Mouse (Mus musculus) heart, embryonic 15.5 days (tissue): Measurements from ENCODE around the gene Rpl36. TPM values are rescaled to one million over a fixed set of nuclear protein-coding genes. Genes with fewer than 3 reads are reported as not detected.
"Not testable (repeated sequence)": the region's sequence is repeated elsewhere in the genome, so short reads cannot be mapped to it uniquely, and the experiment has no call there.

Experiments
- ATAC-seq: fragments of 200-750 bp; cut with Nextera tagmentation; replicated peaks from 2 replicates; pipeline ENCODE4 v1.8.0; 2017; ENCODE audit warnings: low read depth, moderate TSS enrichment; ENCODE audit not compliant: insufficient number of reproducible peaks, insufficient read depth, low FRiP score
- H3K27ac ChIP-seq: fragments of 300-500 bp; sonication (generic); 2 replicates; pipeline ENCODE4 v1.5.1; 2015; ENCODE audit warnings: mild to moderate bottlenecking, inconsistent platforms
- H3K27me3 ChIP-seq: fragments of 300-500 bp; sonication (generic); 2 replicates; pipeline ENCODE4 v1.6.1; 2015; ENCODE audit warnings: inconsistent platforms
- H3K36me3 ChIP-seq: fragments of 300-500 bp; sonication (generic); 2 replicates; pipeline ENCODE4 v1.6.1; 2015; ENCODE audit warnings: mild to moderate bottlenecking, inconsistent platforms
- H3K4me1 ChIP-seq: fragments of 300-500 bp; sonication (generic); replicated peaks from 2 replicates; pipeline ENCODE4 v1.6.1; 2015; ENCODE audit warnings: inconsistent platforms
- H3K4me2 ChIP-seq: fragments of 300-500 bp; sonication (generic); 2 replicates; pipeline ENCODE4 v1.6.1; 2015; ENCODE audit warnings: inconsistent platforms, mild to moderate bottlenecking, moderate library complexity
- H3K4me3 ChIP-seq: fragments of 300-500 bp; sonication (generic); 2 replicates; pipeline ENCODE4 v1.5.1; 2015; ENCODE audit warnings: mild to moderate bottlenecking, inconsistent platforms
- H3K9ac ChIP-seq: fragments of 300-500 bp; sonication (generic); 2 replicates; pipeline ENCODE4 v1.6.1; 2015; ENCODE audit warnings: mild to moderate bottlenecking, inconsistent platforms
- H3K9me3 ChIP-seq: fragments of 300-500 bp; sonication (generic); replicated peaks from 2 replicates; pipeline ENCODE4 v1.6.1; 2016; ENCODE audit warnings: inconsistent platforms
- WGBS: fragments of 180-500 bp; shearing (Covaris S2); methylation state at CpG from one replicate; pipeline ENCODE4 v1.1.7; 2015; ENCODE audit warnings: mixed read lengths; 5-methylcytosine and 5-hydroxymethylcytosine counted together
- polyA plus RNA-seq: library from polyadenylated mRNA; unstranded; fragments of >200 nt; fragmentation: Nextera tagmentation; extraction: Ambion mirVana; gene quantifications from 2 replicates; pipeline ENCODE4 v1.2.1, GENCODE M21; 2015

The Rpl36 gene
- polyA plus RNA-seq, 1 experiment from 2014 or later, result 1,311 TPM

DNA sequence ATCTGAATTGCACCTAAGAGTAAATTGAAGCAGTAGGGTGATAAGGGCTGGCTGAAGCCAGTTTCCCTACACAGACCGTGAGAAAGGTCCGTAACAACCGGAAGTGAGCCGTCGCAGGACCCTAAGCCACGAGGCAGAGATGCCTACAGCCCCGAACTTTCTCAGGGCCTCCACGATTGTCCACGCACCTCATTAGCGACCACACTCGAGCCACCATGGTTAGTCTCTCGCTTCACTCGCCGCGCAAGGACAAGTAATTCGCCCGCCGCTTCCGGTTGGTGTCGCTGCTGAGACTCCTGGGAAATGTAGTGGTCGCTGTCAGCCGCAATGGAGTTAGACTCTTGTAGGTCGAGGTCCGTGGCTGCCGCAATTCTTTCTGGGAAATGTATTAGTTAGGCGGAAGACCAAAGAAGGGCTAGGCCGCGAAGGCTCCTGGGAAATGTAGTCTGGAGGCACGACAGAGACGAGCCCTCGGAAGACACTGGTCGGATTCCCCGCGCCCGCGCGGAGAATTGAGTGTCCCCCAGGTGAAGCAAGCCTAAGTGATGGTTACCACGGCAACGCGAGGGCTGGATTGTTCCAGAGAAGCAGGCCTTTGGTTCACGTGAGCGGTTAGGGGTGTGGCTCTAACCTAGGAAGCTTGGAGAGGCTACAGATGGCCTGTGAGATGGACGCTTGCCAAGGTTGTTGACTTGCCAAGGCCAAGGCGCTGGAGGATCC, 3.6 kb upstream of the Rpl36 start, which contains the start of gene 2410015M20Rik:
TSS of gene 2410015M20Rik (minus strand) at position 320 of the 720 bp plus-strand sequence.
- no peaks in the 10 kb centered on the region for H3K9me3 ChIP-seq
- H3K9ac ChIP-seq, result peak within 1 kb of the TSS; percentile 73
- WGBS, result under 1% methylated on average over 44 of the region's 44 CpGs
- H3K4me3 ChIP-seq, result peak within 1 kb of the TSS; percentile 71
- peaks cover 35% of the 10 kb centered on the region for H3K36me3 ChIP-seq
- peak; percentile 84 for ATAC-seq
- H3K4me1 ChIP-seq, result peaks cover 33% of the 10 kb centered on the region
- H3K4me2 ChIP-seq, result peak within 1 kb of the TSS; percentile 78
- H3K27me3 ChIP-seq, result no peaks in the 10 kb centered on the region
- peak within 1 kb of the TSS; percentile 80 for H3K27ac ChIP-seq

GRCm38 (mm10) chr17:56611323-56611722, 1.9 kb upstream of the Rpl36 start:
- no peaks in the 10 kb centered on the region for H3K9me3 ChIP-seq
- peaks cover 42% of the 10 kb centered on the region for H3K4me1 ChIP-seq
- no peak overlapping the region for H3K9ac ChIP-seq
- no peaks in the 10 kb centered on the region for H3K27me3 ChIP-seq
- H3K4me2 ChIP-seq, result no peak overlapping the region
- no peak for ATAC-seq
- H3K4me3 ChIP-seq, result no peak overlapping the region
- no peak overlapping the region for H3K27ac ChIP-seq
- peaks cover 34% of the 10 kb centered on the region for H3K36me3 ChIP-seq
- WGBS, result 61% methylated on average over 2 of the region's 2 CpGs

DNA sequence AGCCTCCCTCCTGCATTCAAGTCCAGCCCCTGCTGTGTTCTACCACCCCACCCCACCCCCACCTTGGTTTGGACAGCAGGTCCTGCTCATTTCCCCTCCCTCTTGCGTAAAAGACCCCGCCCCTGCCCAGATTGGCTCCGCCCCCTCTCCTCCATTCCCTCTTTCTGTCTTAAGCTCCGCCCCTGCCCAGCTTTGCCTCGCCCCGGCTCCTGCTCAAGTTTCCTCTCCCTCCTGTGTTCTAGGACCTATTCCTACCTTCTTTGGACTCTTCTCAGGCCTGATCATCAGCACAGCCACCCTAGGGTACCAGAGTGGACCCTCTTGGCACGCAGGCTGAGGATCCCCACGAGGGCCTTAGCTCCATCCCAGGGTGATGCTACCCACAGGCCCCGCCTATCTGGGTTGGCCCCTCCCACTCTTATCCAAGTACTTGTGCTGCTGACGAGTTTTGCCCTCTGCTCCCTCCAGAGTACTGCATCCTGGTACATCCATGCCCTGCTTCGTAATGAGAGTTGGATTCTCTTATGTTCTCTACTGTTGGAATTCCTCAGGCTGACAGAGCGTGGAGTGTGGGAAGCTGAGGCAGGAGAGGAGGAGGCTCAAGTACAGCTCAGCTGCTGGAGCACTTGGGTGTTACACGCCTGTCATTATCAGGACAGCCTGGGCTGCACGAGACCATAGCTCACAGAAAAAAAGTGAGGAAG, 1.2 kb upstream of the Rpl36 start:
- no peak for ATAC-seq
- WGBS, result 19% methylated on average over 14 of the region's 14 CpGs
- 0 out of 2 replicates have a peak overlapping the region, but pooled peaks have one; percentile 7 for H3K4me2 ChIP-seq
- H3K27ac ChIP-seq, result no peak overlapping the region
- no peaks in the 10 kb centered on the region for H3K27me3 ChIP-seq
- no peak overlapping the region for H3K9ac ChIP-seq
- H3K9me3 ChIP-seq, result no peaks in the 10 kb centered on the region
- H3K4me3 ChIP-seq, result no peak overlapping the region
- H3K4me1 ChIP-seq, result peaks cover 42% of the 10 kb centered on the region
- H3K36me3 ChIP-seq, result peaks cover 32% of the 10 kb centered on the region

DNA sequence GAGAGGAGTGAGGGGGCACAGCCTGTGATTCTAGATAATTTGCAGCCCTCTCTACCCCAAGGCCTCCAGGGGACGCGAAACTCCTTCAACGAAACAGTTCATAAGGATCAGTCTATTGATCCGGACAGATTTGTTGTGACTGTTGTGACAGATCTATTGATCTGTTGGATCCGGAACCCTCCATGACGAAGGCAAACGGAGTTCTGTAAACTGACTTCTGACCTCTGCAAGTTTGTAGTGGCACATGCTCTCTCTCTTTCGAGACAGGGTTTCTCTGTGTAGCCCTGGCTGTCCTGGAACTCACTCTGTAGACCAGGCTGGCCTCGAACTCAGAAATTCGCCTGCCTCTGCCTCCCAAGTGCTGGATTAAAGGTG, 664 bp upstream of the Rpl36 start:
- not testable (repeated sequence) for H3K27me3 ChIP-seq, H3K4me3 ChIP-seq, H3K9me3 ChIP-seq, ATAC-seq, H3K27ac ChIP-seq, H3K9ac ChIP-seq, H3K4me2 ChIP-seq
- 77% methylated on average over 10 of the region's 10 CpGs for WGBS
- H3K36me3 ChIP-seq, result peaks cover 33% of the 10 kb centered on the region
- H3K4me1 ChIP-seq, result peaks cover 42% of the 10 kb centered on the region

GRCm38 (mm10) chr17:56613893-56614292, 677 bp downstream of the Rpl36 start:
- peaks cover 43% of the 10 kb centered on the region for H3K36me3 ChIP-seq
- WGBS, result under 1% methylated on average over 26 of the region's 26 CpGs
- not testable (repeated sequence) for ATAC-seq, H3K27me3 ChIP-seq, H3K9me3 ChIP-seq
- peaks cover 32% of the 10 kb centered on the region for H3K4me1 ChIP-seq
- H3K27ac ChIP-seq, result peak overlapping the region; percentile 89
- H3K4me2 ChIP-seq, result peak overlapping the region; percentile 89
- peak overlapping the region; percentile 79 for H3K4me3 ChIP-seq
- peak overlapping the region; percentile 72 for H3K9ac ChIP-seq

DNA sequence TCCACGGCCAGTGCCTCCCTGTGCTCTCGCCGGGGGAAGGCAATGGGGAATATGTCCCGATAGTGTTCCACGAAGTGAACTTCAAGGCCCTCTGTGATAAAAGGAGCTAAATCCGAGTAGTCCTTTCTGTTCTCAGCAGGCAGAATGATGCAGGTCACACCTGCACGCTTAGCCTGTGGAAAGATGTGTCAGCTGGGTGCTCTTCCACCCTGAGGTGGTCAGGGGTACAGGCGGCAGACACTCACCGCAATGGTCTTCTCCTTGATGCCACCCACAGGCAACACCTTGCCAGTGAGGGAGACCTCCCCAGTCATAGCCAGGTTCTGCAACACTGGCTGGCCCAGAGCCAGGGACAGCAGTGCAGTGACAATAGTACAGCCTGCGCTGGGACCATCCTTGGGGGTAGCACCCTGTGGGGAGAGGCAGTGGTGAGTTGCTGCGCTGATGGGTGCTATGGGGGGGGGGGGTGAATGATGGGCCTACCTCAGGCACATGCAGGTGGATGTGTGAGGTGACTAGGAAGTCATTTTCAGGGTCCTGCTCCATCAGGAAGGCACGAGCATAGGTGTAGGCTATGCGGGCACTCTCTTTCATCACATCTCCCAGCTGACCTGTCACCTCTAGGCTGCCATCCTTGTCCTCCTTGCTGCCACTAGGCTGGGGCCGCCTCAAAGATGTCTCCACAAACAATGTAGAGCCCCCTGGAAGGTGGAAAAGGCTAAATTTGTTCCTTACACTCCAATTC, 1.3 kb downstream of the Rpl36 start:
- WGBS, result 26% methylated on average over 14 of the region's 14 CpGs
- Histone ChIP-seq H3K27me3 (no peaks in the 10 kb centered on the region), H3K9ac (peak overlapping the region; percentile 72), H3K9me3 (no peaks in the 10 kb centered on the region), H3K4me1 (peaks cover 31% of the 10 kb centered on the region), H3K4me2 (peak overlapping the region; percentile 89), H3K4me3 (peak overlapping the region; percentile 79), H3K36me3 (peaks cover 50% of the 10 kb centered on the region), H3K27ac (peak overlapping the region; percentile 89)
- ATAC-seq, result no peak

DNA sequence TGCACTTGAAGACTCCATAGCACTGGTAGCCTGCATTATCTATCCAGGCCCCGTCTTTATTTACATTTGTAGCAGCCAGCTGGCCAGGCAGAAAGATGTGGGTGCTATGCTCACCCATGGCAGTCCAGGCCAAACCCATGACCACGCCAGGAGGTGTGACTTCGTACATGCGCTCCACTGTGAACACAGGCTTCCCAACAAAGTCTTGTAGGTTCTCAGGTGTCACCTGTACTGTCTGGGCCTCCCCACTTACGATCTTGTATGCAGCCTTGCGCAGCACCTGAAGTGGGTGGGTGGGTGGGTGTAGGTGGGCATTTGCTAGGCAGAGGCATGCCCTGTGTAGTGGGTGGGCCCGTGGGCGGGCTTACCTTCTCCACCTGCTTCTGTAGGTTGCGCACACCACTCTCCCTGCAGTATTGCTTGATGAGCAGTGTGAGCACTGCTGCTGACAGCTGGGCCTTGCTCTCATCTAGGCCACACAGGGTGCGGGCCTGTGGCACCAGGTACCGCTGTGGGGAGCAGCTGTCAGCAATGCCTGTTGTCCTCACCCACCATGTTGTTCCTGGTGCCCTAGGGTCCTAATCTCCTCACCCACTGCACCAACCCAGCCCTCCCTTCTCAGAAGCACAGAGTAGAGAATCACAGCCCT, 2.0 kb downstream of the Rpl36 start:
- Histone ChIP-seq H3K9me3 (no peaks in the 10 kb centered on the region), H3K4me3 (peak overlapping the region; percentile 79; the same call in 1 of the 2 replicates), H3K27ac (no peak overlapping the region), H3K4me1 (peaks cover 28% of the 10 kb centered on the region), H3K27me3 (no peaks in the 10 kb centered on the region), H3K9ac (peak overlapping the region; percentile 72), H3K36me3 (peaks cover 57% of the 10 kb centered on the region), H3K4me2 (peak overlapping the region; percentile 89)
- WGBS, result 76% methylated on average over 11 of the region's 11 CpGs
- no peak for ATAC-seq

GRCm38 (mm10) chr17:56615792-56616191, 2.6 kb downstream of the Rpl36 start:
- 80% methylated on average over 4 of the region's 4 CpGs for WGBS
- Histone ChIP-seq H3K36me3 (peaks cover 61% of the 10 kb centered on the region), H3K9ac (no peak overlapping the region), H3K4me1 (peaks cover 23% of the 10 kb centered on the region), H3K9me3 (no peaks in the 10 kb centered on the region), H3K27ac (no peak overlapping the region), H3K4me2 (no peak overlapping the region), H3K4me3 (no peak overlapping the region), H3K27me3 (no peaks in the 10 kb centered on the region)
- no peak for ATAC-seq

DNA sequence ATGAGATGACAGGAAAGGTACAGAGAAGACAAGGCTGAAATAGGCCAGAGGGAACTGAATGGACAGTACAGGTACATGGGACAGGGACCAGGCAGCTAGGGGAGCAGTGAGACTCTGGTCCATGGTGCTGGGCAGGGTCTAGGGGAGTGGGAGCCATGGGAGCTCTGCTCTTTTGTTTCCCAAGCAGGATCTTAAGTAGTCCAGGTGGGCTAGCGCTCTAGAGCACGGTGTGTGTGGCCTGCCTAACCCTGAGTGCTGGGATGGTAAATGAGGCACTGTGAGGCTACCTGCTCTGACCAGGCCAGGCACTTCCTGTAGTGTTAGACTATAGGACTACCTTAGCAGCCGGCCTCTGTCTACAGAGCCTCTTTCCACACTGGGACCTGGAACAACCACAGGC, 3.5 kb downstream of the Rpl36 start:
- peaks cover 69% of the 10 kb centered on the region for H3K36me3 ChIP-seq
- H3K4me2 ChIP-seq, result no peak overlapping the region
- H3K27ac ChIP-seq, result no peak overlapping the region
- no peak overlapping the region for H3K9ac ChIP-seq
- H3K4me3 ChIP-seq, result no peak overlapping the region
- H3K27me3 ChIP-seq, result no peaks in the 10 kb centered on the region
- ATAC-seq, result no peak
- 74% methylated on average over 3 of the region's 3 CpGs for WGBS
- no peaks in the 10 kb centered on the region for H3K9me3 ChIP-seq
- peaks cover 20% of the 10 kb centered on the region for H3K4me1 ChIP-seq

GRCm38 (mm10) chr17:56617628-56618027, 4.4 kb downstream of the Rpl36 start:
- no peak overlapping the region for H3K27ac ChIP-seq
- H3K36me3 ChIP-seq, result peaks cover 78% of the 10 kb centered on the region

GRCm38 (mm10) chr17:56625495-56625894, 12.3 kb downstream of the Rpl36 start:
- WGBS, result 57% methylated on average over 3 of the region's 3 CpGs

More at GRCm38 (mm10) chr17:56617628-56618027, 4.4 kb downstream of the Rpl36 start:
- no peak overlapping the region for H3K4me2 ChIP-seq
- H3K4me3 ChIP-seq, result no peak overlapping the region
- WGBS, result 91% methylated on average over 8 of the region's 8 CpGs
- H3K9ac ChIP-seq, result no peak overlapping the region
- no peaks in the 10 kb centered on the region for H3K9me3 ChIP-seq
- H3K4me1 ChIP-seq, result peaks cover 16% of the 10 kb centered on the region
- no peaks in the 10 kb centered on the region for H3K27me3 ChIP-seq
- no peak for ATAC-seq

More at GRCm38 (mm10) chr17:56625495-56625894, 12.3 kb downstream of the Rpl36 start:
- no peak for ATAC-seq
- Histone ChIP-seq H3K4me3 (peak overlapping the region; percentile 98), H3K36me3 (peaks cover 21% of the 10 kb centered on the region), H3K27ac (no peak overlapping the region), H3K4me2 (peak overlapping the region; percentile 96), H3K9ac (no peak overlapping the region), H3K9me3 (no peaks in the 10 kb centered on the region), H3K4me1 (peaks cover 22% of the 10 kb centered on the region), H3K27me3 (peaks cover 3% of the 10 kb centered on the region; the same call in 1 of the 2 replicates)
